Mouse (Mus musculus) spleen, postnatal 36 days (tissue): ENCODE measurements around the gene Cd79b.
A peak's percentile ranks its signal among the peaks of the same experiment; 100 is the strongest.

Experiments
- DNase-seq, 2 experiments: peaks; one replicate each; pipeline ENCODE4 v3.0.0; 2022; ENCODE audit warnings: low spot score in 2 of 2, mixed read lengths in 1 of 2

The Cd79b gene

DNA sequence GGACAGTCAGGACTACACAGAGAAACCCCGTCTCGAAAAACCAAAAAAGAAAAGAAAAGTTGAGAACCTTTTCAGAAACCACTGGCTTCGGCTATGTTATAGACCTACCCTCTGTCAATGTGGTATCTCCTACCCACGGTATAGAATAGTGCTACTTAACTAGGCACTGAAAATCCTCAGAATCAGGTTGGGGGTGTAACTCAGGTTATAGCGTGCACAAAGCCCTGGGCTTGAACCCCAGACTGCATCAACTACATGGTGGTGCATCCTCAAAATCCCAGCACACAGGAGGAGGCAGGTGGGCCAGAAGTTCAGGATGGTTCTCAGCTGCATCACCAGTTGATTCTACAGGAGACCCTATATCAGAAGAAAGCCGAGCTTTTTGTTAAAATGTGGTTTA lies 40.8 kb downstream of the Cd79b start:
- DNase-seq: no peak

DNA sequence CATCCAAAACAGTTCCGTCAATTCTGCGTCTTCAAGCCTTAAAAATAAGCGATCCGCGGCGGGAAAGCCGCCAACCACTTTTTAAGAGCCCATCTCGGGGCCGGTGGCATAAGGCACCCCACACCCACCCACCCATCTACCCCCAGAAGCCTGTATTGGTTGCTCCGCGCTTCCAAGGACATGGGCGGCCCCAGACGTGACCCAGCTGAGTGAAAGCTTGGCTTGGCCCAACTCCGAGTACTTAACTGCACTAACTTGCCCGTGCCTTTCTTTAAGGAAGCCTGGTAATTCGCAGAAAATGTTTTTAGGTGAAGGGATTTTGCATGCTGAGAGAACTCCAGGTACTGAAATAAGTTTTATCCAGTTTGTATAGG lies 41.3 kb downstream of the Cd79b start:
- DNase-seq: no peak

DNA sequence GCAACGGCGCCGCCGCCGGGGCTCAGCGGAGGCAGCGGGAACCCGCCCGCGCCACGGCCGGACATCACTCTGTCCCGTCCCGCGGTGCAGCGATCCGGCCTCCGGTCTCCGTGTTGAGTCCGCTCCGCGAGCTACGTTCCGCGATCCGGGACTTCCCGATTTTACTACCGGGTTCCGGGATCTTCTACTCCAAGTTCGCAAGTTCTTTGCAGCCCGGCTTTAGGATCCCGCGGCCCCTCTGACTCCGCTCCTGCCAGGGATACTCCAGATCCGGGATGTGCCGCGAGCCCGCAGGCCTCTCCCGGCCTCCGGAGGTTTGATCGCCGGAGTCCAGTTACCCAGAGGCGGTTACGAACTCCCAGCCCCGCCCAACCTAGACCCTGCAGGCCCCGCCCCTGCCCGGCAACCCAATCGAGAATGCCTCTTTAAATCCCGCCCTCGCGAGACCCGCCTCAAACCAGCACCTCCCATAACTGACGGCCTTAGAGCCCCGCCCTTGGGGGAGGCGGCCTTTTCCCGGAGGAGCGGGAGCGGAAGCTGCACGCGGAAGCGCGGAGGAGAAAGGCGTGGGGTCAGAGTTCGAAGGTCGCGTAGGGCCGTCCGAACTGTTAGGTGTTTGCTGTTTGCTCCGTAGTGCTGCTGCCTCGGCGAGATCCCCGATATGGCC lies 41.8 kb downstream of the Cd79b start, which contains the start of gene Smarcd2:
TSS of gene Smarcd2 (minus strand) at position 329 of the 667 bp plus-strand sequence.
- peak; percentile 99 to 100 for DNase-seq

DNA sequence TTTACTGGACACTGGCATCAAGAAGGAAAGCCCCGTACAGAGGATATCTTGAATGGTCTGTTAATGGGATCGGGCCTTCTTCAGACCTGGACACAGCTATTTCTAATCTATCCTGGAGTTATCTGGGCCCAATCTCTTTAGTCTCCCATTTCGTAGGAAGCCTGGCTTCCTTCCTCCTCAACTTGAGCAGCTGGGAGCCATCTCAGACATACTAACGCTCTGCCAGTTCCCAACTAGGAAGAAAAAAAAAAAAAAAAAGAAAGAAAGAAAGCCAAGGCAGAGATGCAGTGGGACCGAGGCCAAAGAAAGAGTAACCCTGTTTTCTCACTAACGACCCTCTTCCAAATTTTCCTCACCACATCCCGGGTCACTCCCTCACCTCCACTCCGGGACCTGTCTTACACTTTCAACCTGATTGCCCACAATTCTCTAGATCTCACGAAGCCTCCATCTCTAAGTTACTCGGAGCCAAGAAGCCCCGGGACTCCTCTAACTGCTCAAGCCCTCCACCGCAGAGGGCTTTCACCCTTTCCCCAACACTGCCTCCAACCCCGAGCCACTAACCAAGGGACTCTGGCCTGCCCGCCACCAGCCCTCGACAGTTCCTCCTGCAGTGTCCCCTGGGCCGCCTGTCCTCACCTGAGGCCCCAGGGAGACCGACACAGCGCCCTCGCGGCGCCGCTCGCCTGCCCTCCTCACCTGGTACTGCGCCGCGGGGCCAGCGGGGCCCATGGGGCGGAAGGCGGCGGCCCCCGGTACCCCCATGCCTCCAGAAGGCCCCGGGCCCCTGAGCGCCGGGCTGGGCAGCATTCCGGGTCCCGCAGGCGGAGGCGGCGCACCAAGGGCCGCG lies 42.5 kb downstream of the Cd79b start:
- DNase-seq: peak; percentile 67 to 68

DNA sequence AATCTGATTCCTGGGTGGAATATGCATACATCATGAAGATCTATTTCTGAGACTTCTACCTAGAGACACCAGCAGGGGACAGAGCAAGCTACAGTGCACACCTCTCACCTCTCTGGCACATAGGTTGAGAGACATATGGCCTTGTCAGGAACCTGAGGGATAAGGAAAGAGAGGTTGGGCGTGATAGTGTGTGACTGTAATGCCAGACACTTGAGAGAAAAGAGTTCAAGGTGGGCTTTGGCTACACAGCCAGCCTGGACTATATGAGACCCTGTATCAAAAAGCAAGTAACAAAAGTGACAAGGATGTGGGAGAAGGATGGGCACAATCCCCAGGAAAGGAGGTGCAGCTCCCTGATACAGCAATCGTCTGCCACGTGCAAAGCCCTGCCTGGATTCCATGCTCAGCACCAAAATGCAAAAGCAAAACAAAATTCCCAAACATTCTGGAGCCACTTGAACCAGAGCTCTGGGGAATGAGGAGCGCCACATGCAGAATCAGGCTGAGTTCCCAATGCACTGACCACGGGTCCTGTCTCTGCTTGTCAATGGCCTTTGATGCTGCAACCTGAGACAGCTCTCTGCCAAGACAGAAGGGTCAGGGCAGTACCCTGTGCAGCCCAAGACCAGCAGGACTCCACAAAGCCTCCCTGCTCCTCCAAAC lies 43.3 kb downstream of the Cd79b start:
- no peak for DNase-seq

DNA sequence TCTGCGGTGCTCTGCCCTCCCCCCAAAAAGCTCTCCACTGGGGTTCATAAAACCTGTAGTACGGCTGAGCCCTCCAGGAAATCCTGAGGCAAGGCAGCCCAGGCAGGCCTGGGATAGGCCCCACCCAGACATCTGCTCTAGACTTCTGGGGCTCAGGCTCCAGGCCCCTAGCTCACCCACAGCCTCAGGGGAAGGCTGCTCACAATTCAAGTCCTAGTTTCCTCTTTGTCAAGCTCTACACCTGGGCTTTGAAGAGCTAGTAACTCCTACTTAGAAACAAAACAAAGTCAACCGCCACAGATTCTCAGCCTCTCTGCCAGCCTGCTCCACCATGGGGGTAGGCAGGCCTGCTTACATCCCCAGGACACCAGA lies 45.5 kb downstream of the Cd79b start:
- no peak for DNase-seq

DNA sequence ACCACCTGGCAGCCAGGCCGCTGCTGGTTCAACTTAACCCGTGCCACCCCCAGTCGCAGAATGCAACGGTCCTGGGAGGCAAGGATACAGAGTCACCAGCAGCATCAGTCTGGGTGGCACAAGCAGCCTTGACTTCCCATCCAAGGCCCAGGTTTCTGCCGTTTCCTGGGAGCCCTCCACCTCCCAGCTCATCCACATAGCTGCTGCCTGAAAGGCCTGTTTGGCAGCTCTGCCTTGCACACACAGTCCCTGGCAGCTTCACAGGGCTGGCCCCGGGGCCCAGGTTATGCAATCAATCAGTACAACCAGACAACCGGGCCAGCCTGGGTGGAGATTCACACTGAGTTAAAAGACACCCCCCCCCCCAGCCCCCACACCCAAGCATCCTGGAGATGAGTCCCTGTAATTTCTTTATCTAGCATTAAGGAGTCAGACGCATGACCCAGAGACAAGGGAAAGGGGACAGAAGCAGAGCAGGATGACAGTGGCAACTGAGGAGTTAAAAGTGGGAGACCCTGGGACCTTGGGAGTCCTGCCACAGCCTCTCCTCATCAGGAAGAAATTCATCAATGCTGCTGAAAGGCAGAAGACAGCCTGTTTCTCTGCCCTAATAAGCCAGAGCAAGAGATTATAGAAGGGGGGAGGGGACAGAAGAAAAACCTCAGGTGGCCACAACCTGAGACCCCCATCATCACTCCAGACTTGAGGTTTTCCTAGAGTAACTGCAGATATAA lies 46.1 kb downstream of the Cd79b start:
- DNase-seq: no peak

DNA sequence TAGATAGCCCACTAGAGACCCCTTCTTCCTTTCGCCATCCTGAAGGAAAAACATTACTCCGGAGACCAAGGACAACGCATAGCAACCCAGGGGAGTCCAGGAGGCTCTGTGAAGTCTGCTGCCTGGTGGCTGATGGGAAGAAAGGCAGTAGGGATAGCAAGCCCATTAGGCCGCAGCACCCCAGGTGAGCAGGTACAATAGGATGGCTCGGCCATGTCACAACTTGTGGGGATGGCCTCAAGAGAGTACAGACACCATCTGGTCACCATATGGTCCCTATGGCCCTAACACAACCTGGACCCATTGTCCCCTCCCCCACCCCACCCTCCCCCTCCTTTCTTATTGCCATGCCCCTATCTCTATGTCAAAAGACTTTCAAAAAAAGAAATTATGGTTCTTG lies 46.7 kb downstream of the Cd79b start:
- no peak for DNase-seq

DNA sequence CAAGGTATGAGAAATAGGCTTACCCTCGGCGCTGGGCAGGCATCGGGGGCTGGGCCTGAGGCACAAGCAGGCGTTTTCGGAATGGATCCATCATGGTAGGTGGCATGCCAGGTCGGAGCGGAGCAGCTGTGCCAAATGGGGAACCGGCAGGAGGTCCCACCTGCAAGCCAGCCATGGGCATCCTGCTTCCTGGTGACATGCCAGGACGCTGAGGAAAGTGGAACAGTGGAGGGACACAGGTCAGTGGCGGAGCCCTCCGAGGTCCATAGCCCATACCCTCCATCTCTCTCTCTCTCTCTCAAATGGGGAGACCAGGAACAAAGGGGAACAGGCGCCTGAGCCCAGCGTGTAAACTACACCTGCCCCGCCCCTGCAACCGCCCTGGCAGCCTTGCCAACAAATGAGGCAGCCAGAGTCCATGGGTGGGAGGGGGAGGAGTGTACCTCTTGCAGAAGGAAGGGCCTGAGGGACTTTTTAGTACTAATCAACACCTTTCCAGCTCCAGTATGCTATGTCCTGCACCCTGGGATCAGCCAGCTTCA lies 47.2 kb downstream of the Cd79b start:
- DNase-seq: no peak

DNA sequence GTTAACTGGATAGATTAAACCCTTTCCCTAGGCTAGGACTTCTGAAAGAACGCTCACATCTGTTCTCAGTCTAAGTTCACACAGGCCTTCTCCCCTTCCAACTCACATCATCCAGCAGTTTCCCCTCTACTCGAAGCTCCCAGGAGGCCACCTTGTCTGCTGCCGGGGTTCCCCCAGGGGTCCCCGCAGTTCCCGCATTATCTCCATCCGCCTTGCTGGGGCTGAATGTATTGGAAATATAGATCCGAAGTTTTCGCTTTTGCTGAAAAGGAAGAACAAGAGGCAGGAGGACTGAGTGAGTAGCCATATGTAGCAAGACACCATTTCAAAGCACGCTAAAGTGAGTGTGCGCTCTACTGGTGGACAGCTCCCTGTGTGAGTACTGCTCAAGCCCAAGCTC lies 48.1 kb downstream of the Cd79b start:
- DNase-seq: no peak

DNA sequence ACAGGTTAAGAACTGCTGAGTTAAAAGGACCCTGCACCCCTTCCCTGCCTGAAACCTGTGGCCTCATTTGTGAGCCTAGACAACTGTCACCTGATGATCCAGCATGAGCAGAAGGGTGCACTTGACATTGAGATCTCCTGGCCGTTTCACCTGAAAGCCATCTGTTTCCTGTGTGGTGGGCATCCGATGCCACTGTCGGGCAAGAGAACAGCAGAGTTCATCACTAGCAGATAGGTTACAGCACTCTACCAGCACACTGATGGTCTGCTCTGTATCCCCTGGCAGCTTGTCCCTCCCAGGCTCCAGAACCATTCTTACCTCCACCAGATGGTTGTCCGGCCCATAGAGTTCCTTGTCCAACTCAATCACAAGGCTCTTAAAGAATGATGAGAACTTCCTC lies 49.0 kb downstream of the Cd79b start:
- DNase-seq: no peak

DNA sequence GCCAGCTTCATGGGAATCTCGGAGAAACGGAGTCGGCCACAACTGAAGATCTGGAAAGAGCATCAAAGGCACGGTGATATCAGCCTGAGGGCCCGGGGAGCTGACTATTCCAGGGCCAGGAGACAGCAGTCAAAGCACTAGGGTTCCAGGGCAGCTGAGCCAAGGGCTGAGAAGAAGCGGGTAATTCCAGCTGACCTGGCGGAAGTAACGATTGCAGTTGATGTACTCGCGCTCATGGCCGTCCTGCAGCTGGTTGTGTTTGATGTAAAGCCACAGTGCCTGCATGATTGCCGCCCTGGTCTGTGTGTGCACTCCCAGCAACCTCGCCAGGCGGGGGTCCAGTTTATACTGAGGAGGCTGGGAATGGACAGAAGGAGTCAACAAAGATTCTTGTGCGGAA lies 49.6 kb downstream of the Cd79b start:
- no peak for DNase-seq

DNA sequence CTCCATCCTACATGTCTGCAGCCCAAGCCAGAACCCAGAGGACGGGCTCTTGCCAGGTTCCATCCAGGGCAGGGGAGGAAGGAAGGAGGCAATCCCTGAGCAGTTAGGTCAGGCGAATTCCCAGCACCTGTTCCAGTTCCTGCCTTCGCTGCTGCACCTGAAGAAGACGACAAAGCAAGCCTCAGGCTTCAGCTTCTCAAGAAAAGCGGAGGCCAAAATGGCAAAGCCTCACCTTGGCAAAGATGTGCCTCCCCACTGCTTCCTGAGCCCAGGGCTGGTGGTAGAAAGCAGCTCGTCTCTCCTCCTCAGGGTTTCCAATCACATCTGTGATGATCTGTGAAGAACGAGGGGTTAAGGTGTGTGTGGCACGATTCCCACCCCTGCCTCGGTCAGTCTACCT lies 50.6 kb downstream of the Cd79b start:
- DNase-seq: no peak
